Mouse (Mus musculus): Measurements from ENCODE around the gene Nup214. TPM values are rescaled to one million over a fixed set of nuclear protein-coding genes. Genes with fewer than 3 reads are reported as not detected.

The Nup214 gene
- polyA plus RNA-seq, 1 experiment from 2014 or later: 104 TPM

DNA sequence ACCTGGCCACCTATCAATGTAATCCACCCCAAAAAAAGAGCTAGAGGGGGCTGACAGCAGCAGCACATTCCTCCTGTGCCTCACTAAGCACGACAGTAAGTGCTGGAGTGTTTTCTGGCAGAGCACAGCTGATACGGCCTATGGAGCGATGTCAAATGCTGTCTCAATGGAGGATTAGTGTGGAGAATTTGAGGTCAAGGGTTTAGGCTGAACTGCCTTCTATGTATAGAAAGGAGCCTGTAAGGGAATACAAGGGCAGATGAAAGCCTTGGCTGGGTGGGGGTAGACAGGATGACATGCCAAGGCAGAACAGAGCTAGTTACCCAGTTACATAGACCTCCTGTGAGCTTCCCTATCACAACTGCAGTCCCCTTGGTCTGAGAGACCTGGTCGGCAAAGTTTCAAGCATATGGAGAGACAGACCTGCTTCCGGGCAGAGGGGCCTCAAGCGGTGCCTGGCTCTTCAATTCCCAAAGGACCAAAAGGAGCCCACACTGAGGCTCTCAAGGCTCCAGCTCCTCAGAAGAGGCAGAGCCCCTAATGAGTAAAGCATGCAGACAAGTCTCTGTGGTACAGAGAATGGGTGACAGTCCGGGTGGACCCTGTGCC, 81.2 kb downstream of the Nup214 start:
- Histone ChIP-seq H3K9me3 (replicated peaks) (no peaks in the 10 kb centered on the region), H3K27ac (replicated peaks) (no peak overlapping the region), H3K4me1 (peaks cover 24% of the 10 kb centered on the region), H3K27me3 (ENCODE audit: low read depth, poor library complexity, severe bottlenecking) (peaks cover 49% of the 10 kb centered on the region), H3K36me3 (peaks cover 30% of the 10 kb centered on the region), H3K4me3 (no peak overlapping the region)
- 53% methylated on average over 7 of the region's 7 CpGs for WGBS
- peak; percentile 48 for DNase-seq (ENCODE audit: low spot score)

DNA sequence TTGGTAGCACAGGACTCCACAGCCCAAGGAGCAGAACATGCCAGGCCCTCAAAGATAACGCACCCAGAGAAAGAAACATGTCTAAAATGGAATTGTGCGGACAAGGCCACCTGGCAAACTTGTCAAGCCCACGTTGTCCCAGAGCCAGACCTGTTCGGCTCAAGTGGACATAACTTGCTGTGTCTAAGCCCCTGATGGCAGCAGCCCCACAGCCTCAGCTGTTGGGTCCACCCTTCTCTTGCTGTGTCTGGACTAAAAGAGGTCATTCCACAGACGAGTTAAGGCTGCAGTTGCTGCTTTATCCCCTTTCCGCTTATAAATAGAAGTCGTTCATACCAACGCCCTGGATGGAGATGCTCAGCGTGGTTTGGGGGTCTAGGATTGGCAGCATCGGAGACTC, 82.3 kb downstream of the Nup214 start:
- H3K36me3 ChIP-seq: peaks cover 20% of the 10 kb centered on the region
- no peak overlapping the region for H3K27ac ChIP-seq (replicated peaks)
- WGBS: 88% methylated on average over 10 of the region's 10 CpGs
- peaks cover 49% of the 10 kb centered on the region for H3K27me3 ChIP-seq (ENCODE audit: low read depth, poor library complexity, severe bottlenecking)
- DNase-seq (ENCODE audit: low spot score): no peak
- no peaks in the 10 kb centered on the region for H3K9me3 ChIP-seq (replicated peaks)
- H3K4me1 ChIP-seq: peaks cover 27% of the 10 kb centered on the region
- H3K4me3 ChIP-seq: no peak overlapping the region

DNA sequence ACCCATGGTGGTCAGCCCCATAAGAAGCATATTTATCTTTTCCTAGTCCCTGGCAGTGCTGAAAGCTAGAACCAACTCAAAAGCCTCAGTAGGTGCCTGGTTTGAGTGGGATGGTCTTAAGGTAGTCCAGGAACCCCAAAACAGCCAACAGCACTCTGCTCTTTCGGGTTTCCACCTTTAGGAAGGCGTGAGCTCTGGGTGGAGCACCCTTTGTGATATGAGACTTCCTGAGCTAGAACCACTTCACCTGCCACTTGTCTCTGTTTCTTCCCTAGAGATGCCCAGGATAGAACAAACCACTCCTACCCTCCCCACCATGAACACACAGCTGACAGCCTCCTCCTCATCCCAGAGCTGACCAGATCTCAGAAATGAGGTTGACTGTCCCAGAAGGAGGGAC, 83.1 kb downstream of the Nup214 start:
- Histone ChIP-seq H3K4me1 (peaks cover 27% of the 10 kb centered on the region), H3K9me3 (replicated peaks) (no peaks in the 10 kb centered on the region), H3K27ac (replicated peaks) (no peak overlapping the region), H3K27me3 (ENCODE audit: low read depth, poor library complexity, severe bottlenecking) (peaks cover 44% of the 10 kb centered on the region), H3K4me3 (no peak overlapping the region), H3K36me3 (peaks cover 11% of the 10 kb centered on the region)
- DNase-seq (ENCODE audit: low spot score): no peak
- WGBS: 85% methylated on average over 2 of the region's 2 CpGs

DNA sequence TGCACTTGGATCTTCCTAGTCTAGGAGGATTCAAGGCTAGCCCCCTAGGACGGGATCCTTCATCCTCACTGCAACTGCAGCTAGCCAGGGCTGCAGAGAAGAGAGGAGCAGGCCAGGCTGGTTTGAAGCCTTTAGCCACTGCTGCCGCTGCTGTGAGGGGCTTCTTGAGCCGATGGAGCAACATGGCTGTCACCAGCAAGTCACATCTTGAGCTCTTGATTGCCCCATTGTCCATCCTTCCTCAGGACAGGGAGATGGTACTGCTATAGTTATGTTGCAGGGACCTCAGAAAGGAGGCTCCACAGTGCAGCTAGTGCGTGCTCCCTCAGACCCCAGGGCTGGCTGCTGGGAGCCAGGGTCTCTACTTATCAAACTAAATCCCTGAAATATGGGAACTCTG, 83.6 kb downstream of the Nup214 start:
- Histone ChIP-seq H3K27ac (replicated peaks) (no peak overlapping the region), H3K27me3 (ENCODE audit: low read depth, poor library complexity, severe bottlenecking) (peaks cover 40% of the 10 kb centered on the region), H3K4me1 (peaks cover 27% of the 10 kb centered on the region), H3K9me3 (replicated peaks) (no peaks in the 10 kb centered on the region), H3K36me3 (peaks cover 8% of the 10 kb centered on the region), H3K4me3 (no peak overlapping the region)
- WGBS: 81% methylated on average over 4 of the region's 4 CpGs
- DNase-seq (ENCODE audit: low spot score): no peak

DNA sequence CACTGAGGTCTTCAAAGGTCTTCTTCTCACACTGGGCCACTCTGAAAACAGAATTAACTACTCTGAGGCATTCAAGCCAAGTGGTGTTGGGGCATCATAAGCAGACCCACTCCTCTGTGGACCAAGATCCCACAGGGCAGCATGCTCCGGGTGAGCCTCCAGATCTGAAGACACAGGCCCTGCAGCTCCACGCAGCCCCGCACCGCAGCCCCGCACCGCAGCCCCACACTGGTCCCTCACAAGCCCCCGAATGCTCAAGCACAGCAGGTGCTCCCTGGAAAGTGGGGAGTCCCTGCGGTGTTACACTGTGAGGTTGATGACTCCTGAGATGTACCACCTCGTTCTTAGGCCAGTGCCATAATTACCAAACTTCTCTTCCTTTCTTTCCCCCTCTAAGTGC, 84.0 kb downstream of the Nup214 start:
- Histone ChIP-seq H3K9me3 (replicated peaks) (no peaks in the 10 kb centered on the region), H3K36me3 (peaks cover 7% of the 10 kb centered on the region), H3K4me1 (peaks cover 27% of the 10 kb centered on the region), H3K27ac (replicated peaks) (no peak overlapping the region), H3K4me3 (no peak overlapping the region), H3K27me3 (ENCODE audit: low read depth, poor library complexity, severe bottlenecking) (peaks cover 40% of the 10 kb centered on the region)
- no peak for DNase-seq (ENCODE audit: low spot score)
- 77% methylated on average over 9 of the region's 9 CpGs for WGBS

DNA sequence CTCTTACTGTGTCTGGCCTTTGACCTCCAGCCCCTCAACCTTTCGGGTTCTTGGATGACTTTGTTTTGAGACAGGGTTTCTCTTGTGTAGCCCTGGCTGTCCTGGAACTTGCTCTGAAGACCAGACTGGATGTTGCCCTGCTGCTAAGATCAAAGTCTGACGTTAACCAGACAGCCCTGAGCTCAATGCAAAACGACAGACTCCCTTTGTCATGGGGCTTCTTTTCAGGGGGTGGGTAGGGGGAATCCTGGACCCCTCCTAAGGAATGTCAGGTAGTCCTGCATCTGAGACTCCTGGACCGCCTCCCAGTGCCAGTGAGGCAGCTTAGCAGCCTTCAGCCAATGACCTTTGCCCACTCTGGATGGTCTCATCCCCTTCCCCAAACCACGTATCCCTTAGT, 84.5 kb downstream of the Nup214 start:
- Histone ChIP-seq H3K27ac (replicated peaks) (no peak overlapping the region), H3K9me3 (replicated peaks) (no peaks in the 10 kb centered on the region), H3K27me3 (ENCODE audit: low read depth, poor library complexity, severe bottlenecking) (peaks cover 35% of the 10 kb centered on the region), H3K4me3 (no peak overlapping the region), H3K36me3 (peaks cover 2% of the 10 kb centered on the region), H3K4me1 (peaks cover 27% of the 10 kb centered on the region)
- 42% methylated on average over 5 of the region's 5 CpGs for WGBS
- no peak for DNase-seq (ENCODE audit: low spot score)

DNA sequence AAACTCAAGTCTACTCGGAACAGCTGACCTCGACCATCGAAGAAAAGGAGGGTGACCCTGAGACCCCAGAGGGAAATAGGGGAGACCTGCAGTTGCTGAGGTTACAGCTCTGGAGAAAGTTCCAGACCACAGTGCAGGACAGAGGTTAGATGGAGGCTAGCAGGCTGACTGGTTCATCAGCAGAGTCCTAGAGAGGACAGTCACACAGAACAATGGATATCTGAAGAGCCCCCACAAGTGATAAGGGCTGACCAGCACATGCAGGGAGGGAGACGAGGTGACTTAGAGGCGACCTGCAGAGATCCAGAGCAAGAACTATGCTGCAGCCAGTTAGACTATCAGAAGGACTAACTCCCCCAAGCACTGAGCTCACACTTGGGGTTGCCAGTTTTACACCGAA, 85.4 kb downstream of the Nup214 start:
- peaks cover 23% of the 10 kb centered on the region for H3K4me1 ChIP-seq
- H3K9me3 ChIP-seq (replicated peaks): no peaks in the 10 kb centered on the region
- no peak overlapping the region for H3K4me3 ChIP-seq
- H3K36me3 ChIP-seq: no peaks in the 10 kb centered on the region
- no peak overlapping the region for H3K27ac ChIP-seq (replicated peaks)
- WGBS: 79% methylated on average over 6 of the region's 6 CpGs
- H3K27me3 ChIP-seq (ENCODE audit: low read depth, poor library complexity, severe bottlenecking): peaks cover 32% of the 10 kb centered on the region
- no peak for DNase-seq (ENCODE audit: low spot score)

DNA sequence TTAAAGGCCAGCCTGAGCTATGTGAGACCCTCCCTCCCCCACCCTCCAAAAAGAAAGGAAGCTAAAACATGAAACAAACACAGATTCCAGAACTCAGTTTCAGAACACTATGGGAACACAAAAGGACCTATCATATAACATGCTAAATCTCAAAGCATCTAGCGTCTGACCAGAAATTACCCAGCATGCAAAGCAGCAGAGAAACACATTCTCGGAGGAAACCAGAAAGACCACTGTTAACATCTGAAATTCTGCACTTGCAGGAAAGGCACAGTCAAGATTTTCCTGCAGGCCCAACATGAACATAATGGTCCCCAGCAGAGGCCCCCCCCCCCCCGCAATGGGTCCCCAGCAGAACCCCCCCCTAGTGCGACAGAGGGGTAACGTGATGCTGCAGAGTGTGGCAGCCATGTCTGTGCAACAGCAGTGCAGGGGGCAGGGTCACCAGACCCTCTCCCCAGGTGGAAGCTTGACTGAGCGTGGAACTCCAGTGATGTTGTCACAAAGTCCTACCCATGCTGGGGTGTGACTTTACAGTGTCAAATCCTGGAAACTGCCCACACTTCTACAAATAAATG, 86.1 kb downstream of the Nup214 start:
- no peaks in the 10 kb centered on the region for H3K36me3 ChIP-seq
- H3K4me3 ChIP-seq: no peak overlapping the region
- DNase-seq (ENCODE audit: low spot score): no peak
- no peak overlapping the region for H3K27ac ChIP-seq (replicated peaks)
- H3K27me3 ChIP-seq (ENCODE audit: low read depth, poor library complexity, severe bottlenecking): peaks cover 32% of the 10 kb centered on the region
- no peaks in the 10 kb centered on the region for H3K9me3 ChIP-seq (replicated peaks)
- 80% methylated on average over 6 of the region's 6 CpGs for WGBS
- peaks cover 16% of the 10 kb centered on the region for H3K4me1 ChIP-seq

DNA sequence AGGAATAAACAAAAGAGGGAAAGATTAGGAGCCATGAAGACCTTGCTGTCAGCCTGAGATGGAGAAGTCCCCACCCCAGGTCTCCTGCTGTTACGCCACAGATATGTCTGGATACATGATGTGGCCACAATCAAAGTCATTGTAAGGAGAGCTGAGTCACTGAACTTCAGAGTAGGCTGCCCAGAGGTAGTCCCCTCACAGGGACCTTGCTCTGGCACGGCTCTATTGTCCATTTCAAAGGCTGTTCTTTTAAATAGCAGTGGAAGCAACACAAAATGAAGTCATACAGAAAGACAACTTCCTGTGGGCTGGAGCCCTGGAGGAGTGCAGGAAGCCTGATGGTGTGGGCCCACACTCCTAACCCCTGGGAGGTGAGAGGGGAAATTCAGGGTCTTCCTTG, 87.0 kb downstream of the Nup214 start:
- H3K27me3 ChIP-seq (ENCODE audit: low read depth, poor library complexity, severe bottlenecking): peaks cover 32% of the 10 kb centered on the region
- no peaks in the 10 kb centered on the region for H3K36me3 ChIP-seq
- DNase-seq (ENCODE audit: low spot score): no peak
- 79% methylated on average over 2 of the region's 2 CpGs for WGBS
- no peak overlapping the region for H3K4me3 ChIP-seq
- H3K9me3 ChIP-seq (replicated peaks): no peaks in the 10 kb centered on the region
- no peak overlapping the region for H3K27ac ChIP-seq (replicated peaks)
- H3K4me1 ChIP-seq: peaks cover 11% of the 10 kb centered on the region; the same call in 1 of the 2 replicates

DNA sequence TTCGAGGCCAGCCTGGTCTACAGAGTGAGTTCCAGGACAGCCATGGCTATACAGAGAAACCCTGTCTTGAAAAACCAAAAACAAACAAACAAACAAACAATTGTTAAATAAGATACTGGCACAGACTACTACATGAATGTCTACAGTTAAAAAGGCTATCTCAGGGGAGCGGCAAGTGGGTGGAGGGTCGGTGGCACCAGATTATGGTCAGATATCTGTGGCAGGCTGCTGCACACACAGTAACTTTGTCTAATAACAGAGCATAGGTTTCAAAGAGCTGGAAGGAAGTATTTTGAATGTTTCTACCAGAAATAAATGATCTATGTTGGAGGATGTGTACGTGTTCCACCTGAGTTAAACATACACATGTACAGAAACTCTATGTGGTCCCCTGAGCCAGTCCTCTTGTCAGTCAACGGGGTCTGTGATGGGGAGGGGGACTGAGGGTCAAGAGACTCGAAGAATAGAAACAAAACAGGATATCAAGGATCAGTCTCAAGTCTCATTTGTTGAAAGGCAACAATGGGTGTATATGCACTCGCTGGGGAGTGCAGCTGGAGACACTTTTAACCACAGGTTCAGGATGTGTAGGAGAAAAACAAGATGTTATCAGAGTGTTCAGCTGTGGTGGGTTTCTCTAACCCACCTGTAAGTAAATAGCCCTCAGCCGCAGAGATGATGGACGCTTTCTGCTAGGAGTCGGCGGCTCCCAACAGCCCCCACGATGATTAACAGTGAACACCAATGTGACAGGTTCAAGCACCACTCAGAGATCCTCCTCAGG, 87.7 kb downstream of the Nup214 start:
- no peaks in the 10 kb centered on the region for H3K36me3 ChIP-seq
- WGBS: 81% methylated on average over 12 of the region's 12 CpGs

DNA sequence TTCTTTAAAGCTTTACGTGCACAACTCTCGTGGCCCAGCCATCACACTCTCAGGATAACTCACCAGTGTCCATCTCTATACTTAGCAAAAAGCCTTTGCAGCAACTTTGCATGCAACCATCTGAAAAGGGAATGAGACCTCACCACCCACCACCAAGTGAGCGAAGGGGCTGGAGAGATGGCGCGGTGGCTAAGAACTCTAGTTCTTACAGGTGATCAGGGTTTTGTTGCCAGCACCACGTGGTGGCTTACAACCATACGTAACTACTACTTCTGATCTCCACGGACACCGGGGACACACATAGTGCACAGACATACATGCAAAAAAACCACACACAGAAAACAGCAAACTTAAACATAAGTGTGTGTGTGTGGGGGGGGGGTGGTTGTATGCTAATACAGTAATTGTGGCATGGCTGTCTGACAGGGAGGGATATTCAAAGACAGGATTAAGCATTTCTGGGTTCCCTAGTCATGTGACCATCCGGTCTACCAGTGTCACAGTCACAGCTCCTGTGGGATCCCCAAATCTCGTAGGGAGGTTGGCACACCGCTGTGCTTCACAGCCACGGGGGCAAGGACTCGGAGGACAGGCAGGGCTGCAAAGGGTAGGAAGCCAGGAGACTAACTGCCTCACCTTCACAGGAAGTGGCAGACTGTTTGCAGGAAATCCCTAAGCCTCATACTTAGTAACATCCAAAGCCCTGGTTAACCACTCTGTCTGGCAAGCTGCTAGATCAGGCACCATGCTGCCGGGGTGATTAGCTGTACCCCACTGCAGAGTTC, 88.6 kb downstream of the Nup214 start:
- H3K36me3 ChIP-seq: no peaks in the 10 kb centered on the region
- DNase-seq (ENCODE audit: low spot score): no peak
- no peak overlapping the region for H3K27ac ChIP-seq (replicated peaks)
- H3K27me3 ChIP-seq (ENCODE audit: low read depth, poor library complexity, severe bottlenecking): peaks cover 27% of the 10 kb centered on the region
- H3K9me3 ChIP-seq (replicated peaks): no peaks in the 10 kb centered on the region
- H3K4me1 ChIP-seq: peaks cover 11% of the 10 kb centered on the region; the same call in 1 of the 2 replicates
- WGBS: 91% methylated on average over 15 of the region's 15 CpGs
- no peak overlapping the region for H3K4me3 ChIP-seq

More for the DNA sequence above, 87.7 kb downstream of the Nup214 start:
- Histone ChIP-seq H3K9me3 (replicated peaks) (no peaks in the 10 kb centered on the region), H3K27ac (replicated peaks) (no peak overlapping the region), H3K4me1 (peaks cover 11% of the 10 kb centered on the region; the same call in 1 of the 2 replicates), H3K27me3 (ENCODE audit: low read depth, poor library complexity, severe bottlenecking) (peaks cover 27% of the 10 kb centered on the region), H3K4me3 (no peak overlapping the region)
- no peak for DNase-seq (ENCODE audit: low spot score)

DNA sequence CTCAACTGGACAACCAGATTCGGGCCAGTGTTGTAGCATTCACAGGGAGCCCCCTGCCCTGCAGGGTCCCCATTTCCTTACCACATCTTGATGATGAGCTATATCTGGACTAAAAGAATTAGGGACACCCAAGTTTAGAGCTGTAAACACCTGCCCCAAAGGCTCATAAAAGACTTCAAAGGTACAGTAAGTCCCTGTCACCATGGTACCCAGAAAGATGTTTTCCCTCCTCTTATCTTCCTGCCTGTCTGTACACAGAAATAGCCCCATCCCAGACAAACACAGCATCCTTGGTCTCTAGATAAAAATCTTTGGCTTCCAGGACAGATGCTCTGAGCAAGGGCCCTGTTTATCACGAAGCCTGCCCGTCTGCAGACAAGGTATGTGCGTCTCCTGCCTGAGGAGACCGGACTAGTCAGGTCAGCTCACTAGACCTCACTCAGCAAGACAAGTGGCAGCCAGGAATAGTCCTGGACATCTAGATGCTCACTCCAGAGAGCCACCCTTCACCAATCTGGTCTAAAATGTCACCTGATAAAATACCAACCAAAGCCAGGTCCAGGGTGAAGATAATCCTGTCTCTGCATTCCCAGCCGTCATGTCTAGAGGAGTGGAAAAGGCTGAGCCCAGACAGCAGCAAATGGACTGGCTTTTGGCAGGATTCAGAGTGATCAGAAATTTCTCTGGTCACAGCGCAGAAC, 89.4 kb downstream of the Nup214 start:
- Histone ChIP-seq H3K4me3 (no peak overlapping the region), H3K4me1 (peaks cover 12% of the 10 kb centered on the region), H3K27ac (replicated peaks) (no peak overlapping the region), H3K27me3 (ENCODE audit: low read depth, poor library complexity, severe bottlenecking) (peaks cover 30% of the 10 kb centered on the region), H3K36me3 (no peaks in the 10 kb centered on the region), H3K9me3 (replicated peaks) (no peaks in the 10 kb centered on the region)
- 90% methylated on average over 7 of the region's 7 CpGs for WGBS
- no peak for DNase-seq (ENCODE audit: low spot score)
